Comparison of ENCODE assay signal across 7 mouse cellular contexts in the genomic region with DNA sequence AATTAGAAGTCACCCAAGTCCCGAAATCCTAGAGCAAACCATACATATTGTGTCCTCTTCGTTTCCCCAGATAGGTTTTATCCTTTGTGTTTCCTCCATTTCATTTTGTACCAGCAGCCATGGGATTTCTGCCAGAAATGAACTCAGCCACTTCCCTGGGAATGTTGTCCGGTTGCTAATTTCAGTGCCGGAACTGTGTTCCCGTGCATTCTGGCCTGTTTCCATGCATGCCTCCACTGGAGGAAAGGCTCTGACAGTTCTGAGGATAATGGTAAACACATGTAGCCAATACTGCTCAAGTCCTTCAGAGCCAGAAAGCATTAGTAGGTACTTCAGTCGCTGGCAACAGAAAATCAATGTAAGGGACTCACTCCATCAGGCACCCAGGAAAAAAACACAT.
DNase-seq lines count a peak whose midpoint lies in the region; ATAC-seq and TF ChIP-seq lines count a peak whose summit lies in the region.

No protein-coding gene starts in this region.

- no peaks in the 10 kb centered on the region for H3K27me3 ChIP-seq in limb, embryonic 10.5 days (ENCODE audit: low read depth, poor library complexity, severe bottlenecking)
- no peaks in the 10 kb centered on the region for H3K27me3 ChIP-seq in liver, postnatal 0 days (ENCODE audit: insufficient read depth, low read length)

- 35% methylated on average over 6 of the region's 6 CpGs for WGBS in lung, adult 2 months
- 51% methylated on average over 6 of the region's 6 CpGs for WGBS in limb, embryonic 10.5 days
- WGBS in liver, postnatal 0 days (ENCODE audit: insufficient replicate concordance), result 61% methylated on average over 6 of the region's 6 CpGs

- H3K27ac ChIP-seq in gastrocnemius, adult 2 months, result peak overlapping the region; percentile 49
- no peak overlapping the region for H3K27ac ChIP-seq in limb, embryonic 10.5 days
- no peak overlapping the region for H3K27ac ChIP-seq in liver, postnatal 0 days (ENCODE audit: low read depth)

- no peaks in the 10 kb centered on the region for H3K4me1 ChIP-seq in lung, adult 2 months (ENCODE audit: control insufficient read depth, insufficient read depth, low read length)
- peaks cover 10% of the 10 kb centered on the region for H3K4me1 ChIP-seq in limb, embryonic 10.5 days
- H3K4me1 ChIP-seq in liver, postnatal 0 days (ENCODE audit: insufficient read depth), result no peaks in the 10 kb centered on the region

- TF ChIP-seq CTCF in lung, adult 2 months (IDR thresholded peaks at IDR 0.05; ENCODE audit: insufficient read depth, low read length), result no peak
- TF ChIP-seq CTCF in gastrocnemius, adult 2 months (IDR thresholded peaks at IDR 0.05), result no peak
- no peak for TF ChIP-seq CTCF in liver, postnatal 0 days (IDR thresholded peaks at IDR 0.05; ENCODE audit: low read depth)

- no peak overlapping the region for H3K4me2 ChIP-seq in liver, postnatal 0 days (ENCODE audit: low read depth, low read length)

- ATAC-seq in liver, postnatal 0 days, result no peak

- no peak for TF ChIP-seq EP300 in liver, postnatal 0 days (IDR thresholded peaks at IDR 0.05; ENCODE audit: low read depth)

- H3K36me3 ChIP-seq in limb, embryonic 10.5 days, result no peaks in the 10 kb centered on the region
- no peaks in the 10 kb centered on the region for H3K36me3 ChIP-seq in liver, postnatal 0 days (replicated peaks; ENCODE audit: insufficient read depth, low read length)

- H3K4me3 ChIP-seq in lung, adult 2 months (replicated peaks; ENCODE audit: extremely low read depth, low read depth, low read length), result no peak overlapping the region
- H3K4me3 ChIP-seq in gastrocnemius, adult 2 months, result no peak overlapping the region
- H3K4me3 ChIP-seq in limb, embryonic 10.5 days, result no peak overlapping the region
- H3K4me3 ChIP-seq in liver, postnatal 0 days (ENCODE audit: low read depth, low read length), result no peak overlapping the region

- DNase-seq in lung, adult 18-20 months, result peak; percentile 5 to 11
- DNase-seq in lung, adult 2 months, result no peak
- peak; percentile 77 for DNase-seq in cerebellum, adult 9-10 months
- peak; percentile 70 for DNase-seq in gastrocnemius, adult 2 months
- peak; percentile 47 for DNase-seq in limb, embryonic 10.5 days (ENCODE audit: low spot score)
- no peak for DNase-seq in liver, postnatal 0 days
- DNase-seq in adrenal gland, adult 2 months, result no peak

- TF ChIP-seq POLR2A in lung, adult 2 months (IDR thresholded peaks at IDR 0.05; ENCODE audit: borderline replicate concordance, extremely low read depth, low read depth, low read length), result no peak

- intact Hi-C loops in gastrocnemius, adult 2 months (cut with DNase I), result no loop called here

- H3K9ac ChIP-seq in liver, postnatal 0 days (replicated peaks), result no peak overlapping the region

- no peaks in the 10 kb centered on the region for H3K9me3 ChIP-seq in limb, embryonic 10.5 days (replicated peaks)
- no peaks in the 10 kb centered on the region for H3K9me3 ChIP-seq in liver, postnatal 0 days (ENCODE audit: low read length)

Comparison
In these comparisons a context has a peak if more than half of its experiments do, and no peak if none do; other contexts are left out.
1. DNase-seq: peak in lung, adult 18-20 months (2 of 2), cerebellum, adult 9-10 months (single experiment), gastrocnemius, adult 2 months (single experiment) and limb, embryonic 10.5 days (single experiment); none in lung, adult 2 months (single experiment), liver, postnatal 0 days (single experiment) and adrenal gland, adult 2 months (single experiment).